Mouse (Mus musculus): ENCODE measurements around the gene Fam126b.

GRCm38 (mm10) chr1:58503793-58504370, 82.2 kb downstream of the Fam126b start:
- TF ChIP-seq POLR2A (IDR thresholded peaks at IDR 0.05; ENCODE audit: insufficient read length, low read depth), result no peak
- no peak for TF ChIP-seq USF1 (IDR thresholded peaks at IDR 0.05; ENCODE audit: low read depth)
- TF ChIP-seq MAX (IDR thresholded peaks at IDR 0.05; ENCODE audit: low read depth), result no peak
- TF ChIP-seq TCF12 (IDR thresholded peaks at IDR 0.05; ENCODE audit: insufficient read depth, poor library complexity, severe bottlenecking), result no peak
- TF ChIP-seq REST (IDR thresholded peaks at IDR 0.05; ENCODE audit: insufficient read depth, insufficient read length), result no peak
- no peak for TF ChIP-seq MYOG (IDR thresholded peaks at IDR 0.05; ENCODE audit: control insufficient read depth in 1 of 3, insufficient read depth in 1 of 3, insufficient read length in 2 of 3, low read depth in 2 of 3)
- TF ChIP-seq E2F4 (IDR thresholded peaks at IDR 0.05; ENCODE audit: insufficient read depth), result no peak
- no peak for TF ChIP-seq POLR2AphosphoS2 (IDR thresholded peaks at IDR 0.05; ENCODE audit: insufficient read length, low read depth)
- TF ChIP-seq CEBPB (IDR thresholded peaks at IDR 0.05; ENCODE audit: insufficient read depth, poor library complexity, severe bottlenecking), result no peak
- TF ChIP-seq MYOD1 (IDR thresholded peaks at IDR 0.05; ENCODE audit: control insufficient read depth in 1 of 3, insufficient read length in 2 of 3, low read depth in 2 of 3), result no peak

All from myocyte (in vitro differentiated cells).